Mouse (Mus musculus) embryonic facial prominence, embryonic 11.5 days (tissue): ENCODE results near the gene Zfp292. TPM values are rescaled to one million over a fixed set of nuclear protein-coding genes. Genes with fewer than 3 reads are reported as not detected.
A peak's percentile ranks its signal among the peaks of the same experiment; 100 is the strongest.

Source experiments
- ATAC-seq: fragments of 200-750 bp; cut with Nextera tagmentation; replicated peaks from 2 replicates; pipeline ENCODE4 v1.8.0; 2017; ENCODE audit warnings: low read depth; ENCODE audit not compliant: insufficient number of reproducible peaks, low FRiP score, low TSS enrichment
- DNase-seq: peaks from one replicate; pipeline ENCODE4 v3.0.0-alpha.2; 2015; ENCODE audit warnings: low spot score
- H3K27ac ChIP-seq: fragments of 300-500 bp; sonication (generic); replicated peaks from 2 replicates; pipeline ENCODE4 v1.5.1; 2014; ENCODE audit warnings: mild to moderate bottlenecking, low read depth, low read length, control low read depth
- H3K27me3 ChIP-seq: fragments of 300-500 bp; sonication (generic); 2 replicates; pipeline ENCODE4 v1.6.1; 2014; ENCODE audit warnings: mild to moderate bottlenecking, low read length, moderate library complexity, mixed read lengths; ENCODE audit not compliant: control insufficient read depth, insufficient read depth
- H3K36me3 ChIP-seq: fragments of 300-500 bp; sonication (generic); replicated peaks from 2 replicates; pipeline ENCODE4 v1.6.1; 2014; ENCODE audit warnings: low read depth, mild to moderate bottlenecking, low read length, moderate library complexity, mixed read lengths; ENCODE audit not compliant: control insufficient read depth, insufficient read depth
- H3K4me1 ChIP-seq: fragments of 300-500 bp; sonication (generic); 2 replicates; pipeline ENCODE4 v1.6.1; 2014; ENCODE audit warnings: low read length, mixed read lengths; ENCODE audit not compliant: control insufficient read depth, insufficient read depth
- H3K4me2 ChIP-seq: fragments of 300-500 bp; sonication (generic); 2 replicates; pipeline ENCODE4 v1.6.1; 2014; ENCODE audit warnings: low read depth, mild to moderate bottlenecking, control low read depth, low read length, moderate library complexity
- H3K4me3 ChIP-seq: fragments of 300-500 bp; sonication (generic); 2 replicates; pipeline ENCODE4 v1.5.1; 2014; ENCODE audit warnings: low read depth, low read length, control low read depth
- H3K9ac ChIP-seq: fragments of 300-500 bp; sonication (generic); replicated peaks from 2 replicates; pipeline ENCODE4 v1.6.1; 2014; ENCODE audit warnings: mild to moderate bottlenecking, control low read depth, low read length
- H3K9me3 ChIP-seq: fragments of 300-500 bp; sonication (generic); replicated peaks from 2 replicates; pipeline ENCODE4 v1.6.1; 2016; ENCODE audit warnings: mild to moderate bottlenecking, low read length, inconsistent platforms, mixed read lengths; ENCODE audit not compliant: control insufficient read depth
- WGBS: fragments of 180-500 bp; shearing (Covaris S2); extraction: QIAGEN DNeasy Blood & Tissue Kit; methylation state at CpG from one replicate; pipeline ENCODE4 v1.1.7; 2014; 5-methylcytosine and 5-hydroxymethylcytosine counted together
- polyA plus RNA-seq: library from polyadenylated mRNA; unstranded; fragments of >200 nt; fragmentation: Nextera tagmentation; extraction: Ambion mirVana; gene quantifications from 2 replicates; pipeline ENCODE4 v1.2.1, GENCODE M21; 2014

Zfp292 gene
- polyA plus RNA-seq, 1 experiment from 2014 or later, result 36.4 TPM

GRCm38 (mm10) chr4:34784865-34785264 is 97.9 kb downstream of the Zfp292 start:
- Histone ChIP-seq H3K9me3 (no peaks in the 10 kb centered on the region), H3K4me1 (no peaks in the 10 kb centered on the region), H3K27me3 (no peaks in the 10 kb centered on the region), H3K36me3 (no peaks in the 10 kb centered on the region), H3K4me3 (no peak overlapping the region), H3K4me2 (no peak overlapping the region), H3K27ac (no peak overlapping the region), H3K9ac (no peak overlapping the region)
- ATAC-seq, result 0 out of 2 replicates have a peak, but pooled peaks have one; percentile 34
- peak; percentile 7 for DNase-seq
- 38% methylated on average over 5 of the region's 5 CpGs for WGBS

- Histone ChIP-seq H3K9me3 (no peaks in the 10 kb centered on the region), H3K4me1 (no peaks in the 10 kb centered on the region), H3K36me3 (no peaks in the 10 kb centered on the region), H3K27me3 (no peaks in the 10 kb centered on the region), H3K4me3 (no peak overlapping the region), H3K9ac (no peak overlapping the region), H3K4me2 (no peak overlapping the region), H3K27ac (no peak overlapping the region)
- DNase-seq (peak; percentile 33), ATAC-seq (no peak)
- 30% methylated on average over 4 of the region's 4 CpGs for WGBS
These were observed 100.0 kb downstream of the Zfp292 start for GRCm38 (mm10) chr4:34782730-34783129.

GRCm38 (mm10) chr4:34777677-34778527 is 104.9 kb downstream of the Zfp292 start, which contains the start of gene Smim8:
Gene Smim8 (minus strand): TSS chr4:34778423.
- Histone ChIP-seq H3K36me3 (no peaks in the 10 kb centered on the region), H3K9me3 (no peaks in the 10 kb centered on the region), H3K27me3 (no peaks in the 10 kb centered on the region), H3K4me1 (no peaks in the 10 kb centered on the region), H3K27ac (peak within 1 kb of the TSS; percentile 53; the same call in 1 of the 2 replicates), H3K4me2 (peak within 1 kb of the TSS; percentile 34), H3K9ac (peak within 1 kb of the TSS; percentile 78), H3K4me3 (peak within 1 kb of the TSS; percentile 70)
- peak; percentile 90 for ATAC-seq
- DNase-seq, result peak; percentile 95
- 6% methylated on average over 40 of the region's 40 CpGs for WGBS

GRCm38 (mm10) chr4:34771652-34772371 is 110.9 kb downstream of the Zfp292 start:
- 18% methylated on average over 8 of the region's 8 CpGs for WGBS
- no peak overlapping the region for H3K27ac ChIP-seq
- no peak for ATAC-seq

DNA sequence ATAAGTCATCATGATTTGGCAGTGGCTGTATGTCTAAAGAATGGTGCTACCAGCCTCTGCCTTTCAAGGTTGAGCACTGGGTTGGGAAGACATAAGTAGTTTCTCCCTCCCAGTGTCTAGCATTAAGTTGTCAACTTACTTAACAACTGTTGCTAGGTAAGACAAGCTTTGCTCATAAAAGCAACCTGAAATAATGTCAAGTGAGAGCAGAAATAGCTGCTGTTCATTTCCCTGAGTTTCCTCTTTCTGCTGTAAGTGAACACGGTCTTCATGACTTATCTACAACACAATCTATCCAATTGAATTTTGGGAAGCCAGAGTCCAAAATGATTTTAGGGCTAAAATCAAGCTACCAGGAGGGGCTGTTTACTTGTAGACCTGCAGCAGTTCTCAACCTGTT is 126.6 kb downstream of the Zfp292 start, which contains the start of gene Gm136:
Gene Gm136, minus strand, starts transcription at position 101 of the 400 bp plus-strand sequence.
- H3K9ac ChIP-seq, result no peak within 1 kb of the TSS
- DNase-seq, result no peak
- H3K4me1 ChIP-seq, result no peaks in the 10 kb centered on the region
- H3K4me2 ChIP-seq, result no peak within 1 kb of the TSS
- ATAC-seq, result no peak
- no peaks in the 10 kb centered on the region for H3K27me3 ChIP-seq
- H3K27ac ChIP-seq, result no peak within 1 kb of the TSS
- no peak within 1 kb of the TSS for H3K4me3 ChIP-seq
- 80% methylated on average over 1 of the region's 1 CpGs for WGBS
- H3K9me3 ChIP-seq, result no peaks in the 10 kb centered on the region
- no peaks in the 10 kb centered on the region for H3K36me3 ChIP-seq

More at GRCm38 (mm10) chr4:34771652-34772371, 110.9 kb downstream of the Zfp292 start:
- Histone ChIP-seq H3K36me3 (no peaks in the 10 kb centered on the region), H3K9me3 (no peaks in the 10 kb centered on the region), H3K4me1 (no peaks in the 10 kb centered on the region), H3K9ac (no peak overlapping the region), H3K27me3 (no peaks in the 10 kb centered on the region), H3K4me3 (no peak overlapping the region), H3K4me2 (no peak overlapping the region)
- peak; percentile 9 for DNase-seq

Other genes starting within 250 kb of the Zfp292 start
- gene Slc35a1, start 195.5 kb downstream of the Zfp292 start, polyA plus RNA-seq, result 40.2 and 41.1 TPM in 2 replicates
- gene Cfap206, start 152.8 kb downstream of the Zfp292 start, polyA plus RNA-seq, result 0.74 and 1.2 TPM in 2 replicates
- not detected in 2 replicates for gene Gm136, start 126.7 kb downstream of the Zfp292 start, polyA plus RNA-seq
- gene Smim8, start 104.5 kb downstream of the Zfp292 start, polyA plus RNA-seq, result 47.1 and 54.7 TPM in 2 replicates
- 2.1 and 3.2 TPM in 2 replicates for gene Cga, start 10.8 kb upstream of the Zfp292 start, polyA plus RNA-seq